Mouse (Mus musculus) testis, postnatal 14 days (tissue): ENCODE measurements around the gene Prkacb.

ENCODE experiments used
- DNase-seq: peaks from one replicate; pipeline ENCODE4 v3.0.0; 2021; ENCODE audit warnings: low spot score

Gene Prkacb

GRCm38 (mm10) chr3:146719696-146720095 is 93.1 kb downstream of the Prkacb start:
- no peak for DNase-seq

- no peak for DNase-seq
Measured at GRCm38 (mm10) chr3:146718251-146718650, 94.5 kb downstream of the Prkacb start.

- no peak for DNase-seq
Measured at GRCm38 (mm10) chr3:146712305-146712704, 100.5 kb downstream of the Prkacb start.

- DNase-seq, result no peak
Measured at GRCm38 (mm10) chr3:146711559-146711958, 101.2 kb downstream of the Prkacb start.

GRCm38 (mm10) chr3:146711084-146711483 is 101.7 kb downstream of the Prkacb start:
- no peak for DNase-seq

GRCm38 (mm10) chr3:146709086-146709485 is 103.7 kb downstream of the Prkacb start:
- no peak for DNase-seq

- no peak for DNase-seq
Measured at GRCm38 (mm10) chr3:146708381-146708780, 104.4 kb downstream of the Prkacb start.

- DNase-seq, result no peak
Measured at GRCm38 (mm10) chr3:146704099-146704498, 108.7 kb downstream of the Prkacb start.

- no peak for DNase-seq
Measured at GRCm38 (mm10) chr3:146700051-146700450, 112.7 kb downstream of the Prkacb start.

- DNase-seq, result no peak
Measured at GRCm38 (mm10) chr3:146698982-146699381, 113.8 kb downstream of the Prkacb start.

GRCm38 (mm10) chr3:146692547-146692946 is 120.2 kb downstream of the Prkacb start:
- no peak for DNase-seq

GRCm38 (mm10) chr3:146687121-146687725 is 125.6 kb downstream of the Prkacb start:
- DNase-seq, result no peak

- DNase-seq, result no peak
Measured at GRCm38 (mm10) chr3:146686428-146686827, 126.4 kb downstream of the Prkacb start.

- DNase-seq, result peak; percentile 75
Measured at GRCm38 (mm10) chr3:146684811-146685675, 127.7 kb downstream of the Prkacb start, which contains the start of gene Samd13. Gene Samd13, minus strand, starts transcription at chr3:146685592.

GRCm38 (mm10) chr3:146683095-146683494 is 129.7 kb downstream of the Prkacb start:
- no peak for DNase-seq

- peak; percentile 28 for DNase-seq
Measured at GRCm38 (mm10) chr3:146682140-146682651, 130.6 kb downstream of the Prkacb start.

- DNase-seq, result no peak
Measured at GRCm38 (mm10) chr3:146681696-146682095, 131.1 kb downstream of the Prkacb start.

GRCm38 (mm10) chr3:146680625-146681024 is 132.2 kb downstream of the Prkacb start:
- no peak for DNase-seq

GRCm38 (mm10) chr3:146679646-146680045 is 133.1 kb downstream of the Prkacb start:
- DNase-seq, result peak; percentile 37
